ENCODE assay signal across 18 mouse cellular contexts in the genomic region with DNA sequence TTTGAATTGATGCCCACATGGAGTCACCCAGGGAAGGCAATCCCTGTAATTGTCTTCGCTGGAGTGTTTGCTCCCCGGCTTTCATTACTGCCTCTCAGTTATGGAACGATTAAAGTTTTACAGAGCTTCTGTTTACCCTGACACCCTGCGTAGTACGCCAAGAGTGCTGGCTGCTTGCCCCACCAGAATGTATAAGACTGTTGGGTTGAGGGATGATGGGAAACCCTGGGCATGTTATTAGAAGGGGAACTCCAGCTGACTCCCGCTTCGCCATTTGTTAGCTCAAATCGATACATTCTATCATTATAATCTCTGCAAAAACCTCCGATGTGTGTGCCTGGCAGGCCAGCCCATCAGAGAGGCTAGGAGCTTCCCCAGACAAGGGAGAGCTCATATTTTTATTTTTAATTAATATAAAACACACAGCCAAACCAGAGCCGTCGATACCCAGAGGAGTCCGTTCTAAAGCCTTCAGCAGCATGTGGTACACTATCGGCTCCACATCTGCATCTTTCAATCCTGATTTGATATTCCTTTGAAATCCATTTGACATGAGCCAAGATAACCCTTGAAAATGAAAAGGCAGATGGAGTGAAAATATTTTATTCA.
DNase-seq lines count a peak whose midpoint lies in the region; ATAC-seq lines count a peak whose summit lies in the region.
"Had no signal": no experiment of that assay in that cellular context is flagged by ENCODE, and none has a peak within 500 bp of the region (broad histone marks: within the 10 kb centered on the region; RNA-seq: fewer than 3 reads in every experiment).

No protein-coding gene starts in this region.

- H3K27me3 ChIP-seq in hindbrain, embryonic 14.5 days (ENCODE audit: control insufficient read depth, insufficient read depth, low read length), result no peaks in the 10 kb centered on the region
- H3K27me3 ChIP-seq in hindbrain, embryonic 10.5 days (ENCODE audit: insufficient read depth, poor library complexity, severe bottlenecking), result no peaks in the 10 kb centered on the region
- H3K27me3 ChIP-seq in neural tube, embryonic 13.5 days, result no peaks in the 10 kb centered on the region
- no peaks in the 10 kb centered on the region for H3K27me3 ChIP-seq in hindbrain, embryonic 16.5 days (replicated peaks; ENCODE audit: control insufficient read depth, insufficient read depth, low read length)
- H3K27me3 ChIP-seq in neural tube, embryonic 14.5 days (ENCODE audit: control insufficient read depth, insufficient read depth, low read length), result no peaks in the 10 kb centered on the region
- H3K27me3 ChIP-seq: embryonic facial prominence, embryonic 13.5 days; liver, embryonic 12.5 days; Patski had no signal

- no peak for DNase-seq in hindbrain, embryonic 14.5 days (ENCODE audit: low spot score)
- no peak for DNase-seq in hindbrain, embryonic 10.5 days (ENCODE audit: low spot score)
- no peak for DNase-seq in neural tube, embryonic 10.5 days (ENCODE audit: extremely low spot score, low spot score)
- no peak for DNase-seq in kidney, postnatal 4 days
- DNase-seq in retina, embryonic 14.5 days (ENCODE audit: low spot score), result no peak
- DNase-seq: adrenal gland, postnatal 25 days; cerebellum, adult 9-11 months; kidney, adult 8-10 months; lung, embryonic 14.5 days; thymus, postnatal 4 days had no signal

- peak overlapping the region; percentile 36; the same call in 1 of the 2 replicates for H3K27ac ChIP-seq in hindbrain, embryonic 14.5 days
- no peak overlapping the region for H3K27ac ChIP-seq in hindbrain, embryonic 10.5 days
- 0 out of 2 replicates have a peak overlapping the region, but pooled peaks have one; percentile 14 for H3K27ac ChIP-seq in neural tube, embryonic 13.5 days (replicated peaks)
- no peak overlapping the region for H3K27ac ChIP-seq in hindbrain, embryonic 16.5 days (ENCODE audit: low read depth, low read length)
- H3K27ac ChIP-seq in neural tube, embryonic 14.5 days (ENCODE audit: low read depth, low read length), result no peak overlapping the region
- H3K27ac ChIP-seq: embryonic facial prominence, embryonic 13.5 days; left cerebral cortex, adult 2 months; liver, embryonic 12.5 days had no signal

- H3K9ac ChIP-seq in hindbrain, embryonic 14.5 days, result no peak overlapping the region
- H3K9ac ChIP-seq in neural tube, embryonic 13.5 days, result no peak overlapping the region
- H3K9ac ChIP-seq in hindbrain, embryonic 16.5 days (ENCODE audit: low read depth, low read length), result no peak overlapping the region
- no peak overlapping the region for H3K9ac ChIP-seq in neural tube, embryonic 14.5 days (replicated peaks; ENCODE audit: low read depth, low read length)
- H3K9ac ChIP-seq: embryonic facial prominence, embryonic 13.5 days; liver, embryonic 12.5 days; lung, embryonic 14.5 days had no signal

- H3K4me1 ChIP-seq in hindbrain, embryonic 14.5 days (replicated peaks; ENCODE audit: control insufficient read depth, insufficient read depth, low read length), result 0 out of 2 replicates have a peak, but pooled peaks cover 3% of the 10 kb centered on the region
- H3K4me1 ChIP-seq in hindbrain, embryonic 10.5 days (replicated peaks), result no peaks in the 10 kb centered on the region
- peaks cover 11% of the 10 kb centered on the region for H3K4me1 ChIP-seq in neural tube, embryonic 13.5 days (replicated peaks)
- no peaks in the 10 kb centered on the region for H3K4me1 ChIP-seq in hindbrain, embryonic 16.5 days (ENCODE audit: control insufficient read depth, insufficient read depth, low read depth, low read length)
- H3K4me1 ChIP-seq in neural tube, embryonic 14.5 days (ENCODE audit: control insufficient read depth, insufficient read depth, low read length), result no peaks in the 10 kb centered on the region
- H3K4me1 ChIP-seq: embryonic facial prominence, embryonic 13.5 days; liver, embryonic 12.5 days had no signal

- peak; percentile 78 for ATAC-seq in hindbrain, embryonic 14.5 days (ENCODE audit: low FRiP score)
- 0 out of 2 replicates have a peak, but pooled peaks have one; percentile 54 for ATAC-seq in neural tube, embryonic 13.5 days (ENCODE audit: low read depth)
- peak; percentile 74 for ATAC-seq in hindbrain, embryonic 16.5 days
- peak; percentile 76 for ATAC-seq in neural tube, embryonic 14.5 days (ENCODE audit: low read depth)
- ATAC-seq: activated CD4-positive, CD25-positive, alpha-beta regulatory T cell, adult 4 months; liver, embryonic 12.5 days; Patski had no signal

- peak overlapping the region; percentile 37 for H3K4me2 ChIP-seq in hindbrain, embryonic 14.5 days (replicated peaks)
- H3K4me2 ChIP-seq in neural tube, embryonic 13.5 days, result peak overlapping the region; percentile 24
- peak overlapping the region; percentile 18 for H3K4me2 ChIP-seq in hindbrain, embryonic 16.5 days (ENCODE audit: low read length)
- H3K4me2 ChIP-seq in neural tube, embryonic 14.5 days (ENCODE audit: low read depth, low read length), result peak overlapping the region; percentile 26; the same call in 1 of the 2 replicates
- H3K4me2 ChIP-seq: embryonic facial prominence, embryonic 13.5 days; liver, embryonic 12.5 days; lung, embryonic 14.5 days had no signal

- no peaks in the 10 kb centered on the region for H3K9me3 ChIP-seq in hindbrain, embryonic 14.5 days (ENCODE audit: control insufficient read depth, low read length)
- no peaks in the 10 kb centered on the region for H3K9me3 ChIP-seq in hindbrain, embryonic 10.5 days
- H3K9me3 ChIP-seq in neural tube, embryonic 13.5 days, result no peaks in the 10 kb centered on the region
- H3K9me3 ChIP-seq in hindbrain, embryonic 16.5 days (ENCODE audit: control insufficient read depth, low read length), result no peaks in the 10 kb centered on the region
- no peaks in the 10 kb centered on the region for H3K9me3 ChIP-seq in neural tube, embryonic 14.5 days (ENCODE audit: control insufficient read depth, low read length)
- H3K9me3 ChIP-seq: embryonic facial prominence, embryonic 13.5 days; liver, embryonic 12.5 days had no signal

- H3K36me3 ChIP-seq in hindbrain, embryonic 14.5 days (replicated peaks; ENCODE audit: control insufficient read depth, insufficient read depth), result no peaks in the 10 kb centered on the region
- H3K36me3 ChIP-seq in hindbrain, embryonic 10.5 days, result no peaks in the 10 kb centered on the region
- no peaks in the 10 kb centered on the region for H3K36me3 ChIP-seq in neural tube, embryonic 13.5 days
- H3K36me3 ChIP-seq in hindbrain, embryonic 16.5 days (ENCODE audit: control insufficient read depth, insufficient read depth, low read length), result no peaks in the 10 kb centered on the region
- no peaks in the 10 kb centered on the region for H3K36me3 ChIP-seq in neural tube, embryonic 14.5 days (ENCODE audit: control insufficient read depth, insufficient read depth, low read length)
- H3K36me3 ChIP-seq: embryonic facial prominence, embryonic 13.5 days; liver, embryonic 12.5 days had no signal

- 58% methylated on average over 13 of the region's 13 CpGs for WGBS in hindbrain, embryonic 14.5 days
- WGBS in hindbrain, embryonic 10.5 days, result 94% methylated on average over 13 of the region's 13 CpGs
- 60% methylated on average over 13 of the region's 13 CpGs for WGBS in neural tube, embryonic 13.5 days
- 61% methylated on average over 13 of the region's 13 CpGs for whole genome bisulfite sequencing in hindbrain, embryonic 16.5 days
- 54% methylated on average over 13 of the region's 13 CpGs for WGBS in neural tube, embryonic 14.5 days

- no peak overlapping the region for H3K4me3 ChIP-seq in hindbrain, embryonic 14.5 days (replicated peaks; ENCODE audit: low read length)
- H3K4me3 ChIP-seq in hindbrain, embryonic 10.5 days, result no peak overlapping the region
- H3K4me3 ChIP-seq in neural tube, embryonic 13.5 days, result no peak overlapping the region
- H3K4me3 ChIP-seq in hindbrain, embryonic 16.5 days (ENCODE audit: low read length), result no peak overlapping the region
- no peak overlapping the region for H3K4me3 ChIP-seq in neural tube, embryonic 14.5 days (ENCODE audit: low read depth, low read length)
- H3K4me3 ChIP-seq: embryonic facial prominence, embryonic 13.5 days; left cerebral cortex, adult 2 months; liver, embryonic 12.5 days had no signal

Comparison
In these comparisons a context has a peak if more than half of its experiments do, and no peak if none do; other contexts are left out.
1. H3K27ac ChIP-seq: peak in hindbrain, embryonic 14.5 days (single experiment) and neural tube, embryonic 13.5 days (single experiment); none in hindbrain, embryonic 10.5 days (single experiment), hindbrain, embryonic 16.5 days (single experiment) and neural tube, embryonic 14.5 days (single experiment).
2. Peak in every context shown above with its lines, with median percentiles within 50 percentile points of each other: ATAC-seq and H3K4me2 ChIP-seq.